Mouse (Mus musculus) kidney, postnatal 36 days (tissue): ENCODE measurements around the gene 2010300C02Rik.

ENCODE experiments used
- DNase-seq, 2 experiments: peaks; one replicate each; pipeline ENCODE4 v3.0.0; 2021 to 2022; ENCODE audit warnings: mixed read lengths in 2 of 2

Gene 2010300C02Rik

DNA sequence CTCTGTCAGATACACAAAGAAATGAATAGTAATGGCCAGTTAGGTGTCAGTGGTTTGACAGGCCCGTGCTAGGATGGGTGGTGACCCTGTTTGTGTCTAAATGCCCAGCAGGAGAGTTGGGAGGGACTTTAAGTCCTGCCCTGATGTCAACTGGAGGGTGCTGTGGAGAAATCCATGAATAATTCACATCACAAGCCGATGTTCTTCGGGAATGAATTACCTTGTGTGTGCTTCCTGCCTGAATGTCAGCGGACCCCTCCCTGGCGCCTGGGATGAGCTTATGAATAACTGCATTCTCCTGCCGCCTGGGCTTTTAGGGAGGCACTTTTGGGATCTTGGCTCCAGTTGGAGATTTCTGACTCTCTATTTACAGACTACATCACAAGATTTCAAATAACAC lies 154.5 kb downstream of the 2010300C02Rik start:
- no peak for DNase-seq

DNA sequence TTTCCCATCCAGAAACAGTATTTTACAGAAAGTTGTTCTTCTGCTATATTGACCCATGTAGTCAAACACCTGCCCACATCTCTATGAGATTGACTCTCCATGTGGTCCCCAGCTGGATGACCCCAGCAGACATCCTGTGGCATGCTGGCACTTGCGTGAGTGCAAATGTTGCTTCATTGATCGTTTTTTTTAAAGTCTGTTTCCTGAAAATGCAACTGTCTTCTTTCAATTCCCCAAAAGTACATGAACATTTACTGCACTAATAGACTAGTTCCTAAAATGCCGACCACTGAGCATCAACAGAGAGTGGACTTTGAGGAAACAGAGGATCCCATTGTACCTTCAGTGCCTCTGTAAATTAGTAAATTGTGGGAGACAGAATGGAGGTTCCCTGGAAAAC lies 157.9 kb downstream of the 2010300C02Rik start:
- DNase-seq, result no peak
